Mouse (Mus musculus): ENCODE data around the gene Sez6l.

DNA sequence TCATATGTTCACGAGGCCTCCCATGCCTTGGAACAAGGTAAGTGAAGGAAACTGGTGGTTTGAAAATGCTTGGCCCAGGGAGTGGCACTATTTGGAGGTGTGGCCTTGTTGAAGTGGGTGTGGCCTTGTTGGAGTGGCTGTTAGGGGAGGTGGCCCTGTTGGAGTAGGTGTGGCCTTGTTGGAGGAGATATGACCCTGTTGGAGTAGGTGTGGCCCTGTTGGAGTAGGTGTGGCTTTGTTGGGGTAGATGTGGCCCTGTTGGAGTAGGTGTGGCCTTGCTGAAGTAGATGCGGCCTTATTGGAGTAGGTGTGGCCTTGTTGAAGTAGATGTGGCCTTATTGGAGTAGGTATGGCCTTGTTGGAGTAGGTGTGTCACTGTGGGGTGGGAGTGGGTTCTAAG is 191.0 kb downstream of the Sez6l start:
- TF ChIP-seq CHD2 (IDR thresholded peaks at IDR 0.05; ENCODE audit: low read depth, low read length) (no peak), HCFC1 (IDR thresholded peaks at IDR 0.05; ENCODE audit: borderline replicate concordance, insufficient read depth, low read length) (no peak), ZNF384 (IDR thresholded peaks at IDR 0.05; ENCODE audit: low read depth, low read length) (no peak)

Measured in ES-E14 (cell line).